Mouse (Mus musculus) pancreas, adult 10 weeks (tissue): Measurements from ENCODE around the gene Mms19. TPM values are rescaled to one million over a fixed set of nuclear protein-coding genes. Genes with fewer than 3 reads are reported as not detected.

ENCODE experiments used
- polyA plus RNA-seq: library from polyadenylated mRNA; stranded (reverse); fragments of 350-450 nt; fragmentation: Illumina TruSeq; extraction: RNeasy Lipid Tissue Mini Kit (QIAGEN cat#74804); gene quantifications from one replicate; pipeline ENCODE4 v1.2.3, GENCODE M21; 2015; ENCODE audit warnings: low read depth, low replicate concordance; ENCODE audit not compliant: insufficient read depth

Gene Mms19
- 12.2 TPM for polyA plus RNA-seq

DNA sequence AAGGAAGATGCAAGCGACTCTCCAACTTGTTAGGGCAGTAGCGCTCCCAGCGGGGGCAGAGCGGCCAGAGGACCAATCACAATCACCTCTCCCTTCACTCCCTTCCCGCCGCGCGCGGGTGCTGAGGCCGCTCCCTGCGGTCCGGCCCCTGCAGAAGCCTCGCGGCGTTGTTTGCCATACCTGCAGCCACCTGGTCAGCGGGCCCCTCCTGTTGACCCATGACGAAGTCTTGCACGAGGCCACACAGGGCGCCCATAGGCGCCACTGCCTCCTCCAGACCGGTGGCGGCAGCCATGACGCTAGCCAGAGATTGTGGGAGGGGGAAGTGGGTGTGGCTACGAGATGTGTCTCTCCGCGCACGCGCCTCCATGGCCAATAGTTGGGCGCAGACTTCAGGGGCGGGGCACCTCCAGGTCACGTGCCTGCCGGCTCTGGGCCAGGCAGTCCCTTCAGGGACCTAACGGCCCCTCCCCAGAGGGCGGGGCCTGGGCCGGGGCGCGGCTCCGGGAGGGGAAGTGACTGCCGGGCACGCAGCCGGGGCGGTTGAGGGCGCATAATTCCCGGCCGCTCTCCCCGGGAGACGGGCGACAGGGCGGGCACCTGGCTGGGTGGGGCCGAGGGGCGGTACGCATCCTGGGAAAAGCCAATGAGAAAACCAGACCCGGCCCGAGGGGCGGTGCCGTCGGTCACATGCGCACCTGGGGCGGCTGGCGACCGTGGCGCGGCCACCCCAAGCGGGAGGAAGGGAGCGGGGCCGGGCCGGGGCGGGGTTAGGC lies at the start of gene Mms19:
Gene Mms19 (minus strand): TSS at position 339 of the 776 bp plus-strand sequence.

GRCm38 (mm10) chr19:41981595-41981927 lies 604 bp upstream of the Mms19 start, which contains the start of gene Ubtd1:
Gene Ubtd1 (plus strand): TSS chr19:41981763.

GRCm38 (mm10) chr19:41933179-41934086 lies 47.5 kb downstream of the Mms19 start, which contains the start of the genes Exosc1 and Zdhhc16:
Gene Exosc1 (minus strand): TSS chr19:41933423.
Gene Zdhhc16 (plus strand): TSS chr19:41933480.

GRCm38 (mm10) chr19:41911178-41912073 lies 69.5 kb downstream of the Mms19 start, which contains the start of gene Pgam1:
Gene Pgam1 (plus strand): TSS chr19:41911923.

GRCm38 (mm10) chr19:41895460-41896318 lies 85.3 kb downstream of the Mms19 start, which contains the start of gene Rrp12:
Gene Rrp12 (minus strand): TSS chr19:41896173.

Other genes with a start within 250 kb of the Mms19 start
- gene Slit1, start 237.5 kb downstream of the Mms19 start, polyA plus RNA-seq, result not detected
- gene Arhgap19, start 179.1 kb downstream of the Mms19 start, polyA plus RNA-seq, result 0.59 TPM
- gene Frat1, start 151.2 kb downstream of the Mms19 start, polyA plus RNA-seq, result 2.3 TPM
- gene Frat2, start 133.0 kb downstream of the Mms19 start, polyA plus RNA-seq, result 0.50 TPM
- gene Rrp12, start 85.0 kb downstream of the Mms19 start, polyA plus RNA-seq, result 2.3 TPM
- 26.9 TPM for gene Pgam1, start 69.2 kb downstream of the Mms19 start, polyA plus RNA-seq
- 7.2 TPM for gene Exosc1, start 47.7 kb downstream of the Mms19 start, polyA plus RNA-seq
- gene Zdhhc16, start 47.7 kb downstream of the Mms19 start, polyA plus RNA-seq, result 13.8 TPM
- gene Ubtd1, start 606 bp upstream of the Mms19 start, polyA plus RNA-seq, result 4.7 TPM
- gene Ankrd2, start 54.8 kb upstream of the Mms19 start, polyA plus RNA-seq, result not detected
- 1.3 TPM for gene Hoga1, start 64.5 kb upstream of the Mms19 start, polyA plus RNA-seq
- gene 4933411K16Rik, start 71.1 kb upstream of the Mms19 start, polyA plus RNA-seq, result not detected
- gene Morn4, start 105.2 kb upstream of the Mms19 start, polyA plus RNA-seq, result 1.7 TPM
- gene Pi4k2a, start 109.3 kb upstream of the Mms19 start, polyA plus RNA-seq, result 8.0 TPM
- 3.1 TPM for gene Avpi1, start 147.9 kb upstream of the Mms19 start, polyA plus RNA-seq
- 14.6 TPM for gene Marveld1, start 166.2 kb upstream of the Mms19 start, polyA plus RNA-seq
- 7.8 TPM for gene Zfyve27, start 182.8 kb upstream of the Mms19 start, polyA plus RNA-seq
- gene Sfrp5, start 221.1 kb upstream of the Mms19 start, polyA plus RNA-seq, result 4.6 TPM